Mouse (Mus musculus): ENCODE results near the gene Ykt6. TPM values are rescaled to one million over a fixed set of nuclear protein-coding genes. Genes with fewer than 3 reads are reported as not detected.

The Ykt6 gene
- total and polyA plus RNA-seq, 3 experiments = 76.5 to 98.1 (median 89.5) TPM

DNA sequence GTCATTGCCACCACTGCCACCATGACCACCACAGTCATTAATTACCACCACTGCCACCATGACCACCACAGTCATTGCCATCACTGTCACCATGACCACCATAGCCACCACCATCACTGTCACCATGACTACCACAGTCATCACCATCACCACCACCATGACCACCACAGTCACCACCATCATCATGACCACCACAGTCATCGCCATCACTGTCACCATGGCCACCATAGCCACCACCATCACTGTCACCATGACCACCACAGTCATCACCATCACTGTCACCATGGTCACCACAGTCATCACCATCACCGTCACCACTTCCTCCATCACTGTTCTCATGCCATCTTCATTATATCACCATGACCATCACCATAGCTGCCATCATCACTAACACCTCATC, 43.0 kb downstream of the Ykt6 start:
- Histone ChIP-seq H3K9ac (ENCODE audit: control insufficient read depth, low read depth, low read length, poor library complexity, severe bottlenecking) (no peak overlapping the region), H3K4me1 (ENCODE audit: control insufficient read depth in 1 of 2, insufficient read depth in 2 of 2, low read length in 2 of 2) (no peaks in the 10 kb centered on the region), H3K36me3 (ENCODE audit: control insufficient read depth in 1 of 2, insufficient read depth in 2 of 2, low read length in 2 of 2) (no peaks in the 10 kb centered on the region), H3K79me2 (ENCODE audit: control insufficient read depth, insufficient read depth, low read length, poor library complexity) (no peaks in the 10 kb centered on the region), H3K27me3 (ENCODE audit: control insufficient read depth in 1 of 2, insufficient read depth in 2 of 2, low read length in 2 of 2) (no peaks in the 10 kb centered on the region), H3K27ac (ENCODE audit: control insufficient read depth, low read depth, low read length) (no peak overlapping the region), H3K4me3 (ENCODE audit: control insufficient read depth in 1 of 2, insufficient read depth in 1 of 2, low read depth in 2 of 2, low read length in 2 of 2) (no peak overlapping the region), H3K9me3 (replicated peaks; ENCODE audit: insufficient read depth, low read length) (no peaks in the 10 kb centered on the region)
- DNase-seq (ENCODE audit: low read depth, low spot score) = no peak
- TF ChIP-seq CHD1 (IDR thresholded peaks at IDR 0.05; ENCODE audit: low read depth, low read length) = no peak
- no peak for TF ChIP-seq MYC (IDR thresholded peaks at IDR 0.05; ENCODE audit: low read depth, low read length)
- no peak for TF ChIP-seq POLR2A (IDR thresholded peaks at IDR 0.05; ENCODE audit: control insufficient read depth in 1 of 2, insufficient read depth in 1 of 2, low read depth in 1 of 2, low read length in 2 of 2, poor library complexity in 1 of 2)
- TF ChIP-seq POLR2AphosphoS5 (IDR thresholded peaks at IDR 0.05; ENCODE audit: borderline replicate concordance, low read depth, low read length) = peak; percentile 78; the same call in 1 of the 2 replicates
- TF ChIP-seq SMC3 (IDR thresholded peaks at IDR 0.05; ENCODE audit: low read depth, low read length) = no peak

DNA sequence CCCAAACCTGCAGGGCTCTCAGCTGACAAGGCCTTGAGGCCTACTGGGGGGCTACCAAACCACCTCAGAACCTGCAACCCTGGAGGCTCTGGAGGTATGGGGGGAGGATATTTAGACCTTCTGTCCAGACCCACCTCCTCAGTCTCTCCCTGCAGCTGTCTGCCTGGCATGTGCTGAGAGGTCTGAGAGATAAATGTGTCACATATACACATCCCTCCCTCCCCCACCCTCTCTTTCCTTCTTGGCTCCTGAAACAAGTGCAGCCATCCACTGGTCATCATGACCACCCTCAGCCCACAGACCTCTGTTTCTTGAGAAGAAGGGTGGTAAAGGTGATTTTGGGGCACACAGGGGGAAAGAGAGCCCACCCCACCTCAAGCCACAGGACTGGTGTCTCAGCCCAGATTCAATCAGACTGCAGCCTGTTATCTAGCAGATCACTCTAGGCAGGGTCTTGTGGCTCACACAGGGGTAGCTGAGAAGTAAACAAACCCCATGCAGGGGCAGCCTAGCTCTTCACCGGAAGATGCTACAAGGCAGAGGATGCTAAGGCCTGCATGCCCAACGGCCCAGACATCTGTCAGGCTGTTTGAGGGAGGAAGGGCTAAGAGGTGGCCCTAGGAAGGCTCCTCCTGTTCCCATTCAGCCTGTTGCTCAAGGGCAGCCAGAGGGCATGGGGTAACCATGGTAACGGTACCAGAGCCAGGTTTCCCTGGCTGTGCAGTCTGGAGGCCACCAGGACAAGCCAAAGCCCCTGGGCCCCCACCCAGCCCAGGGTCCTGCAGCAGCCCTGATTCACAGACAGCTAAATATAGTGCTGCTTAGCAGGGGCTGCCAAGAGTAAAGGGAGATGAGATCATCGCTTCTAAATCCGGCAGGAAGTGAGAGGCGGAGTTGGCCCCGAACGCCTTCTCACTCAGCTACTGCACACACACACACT, 44.6 kb downstream of the Ykt6 start:
- peak; percentile 30 for DNase-seq (ENCODE audit: low read depth, low spot score)
- Histone ChIP-seq H3K4me3 (ENCODE audit: control insufficient read depth in 1 of 2, insufficient read depth in 1 of 2, low read depth in 2 of 2, low read length in 2 of 2) (no peak overlapping the region), H3K36me3 (ENCODE audit: control insufficient read depth in 1 of 2, insufficient read depth in 2 of 2, low read length in 2 of 2) (no peaks in the 10 kb centered on the region), H3K9ac (ENCODE audit: control insufficient read depth, low read depth, low read length, poor library complexity, severe bottlenecking) (no peak overlapping the region), H3K4me1 (ENCODE audit: control insufficient read depth in 1 of 2, insufficient read depth in 2 of 2, low read length in 2 of 2) (peaks cover 2 to 8% of the 10 kb centered on the region in 2 experiments; a peak in 2 of 4 replicates), H3K9me3 (replicated peaks; ENCODE audit: insufficient read depth, low read length) (no peaks in the 10 kb centered on the region), H3K27ac (ENCODE audit: control insufficient read depth, low read depth, low read length) (no peak overlapping the region), H3K79me2 (ENCODE audit: control insufficient read depth, insufficient read depth, low read length, poor library complexity) (no peaks in the 10 kb centered on the region), H3K27me3 (ENCODE audit: control insufficient read depth in 1 of 2, insufficient read depth in 2 of 2, low read length in 2 of 2) (no peaks in the 10 kb centered on the region)
- no peak for TF ChIP-seq MYC (IDR thresholded peaks at IDR 0.05; ENCODE audit: low read depth, low read length)
- TF ChIP-seq MAZ (IDR thresholded peaks at IDR 0.05; ENCODE audit: low read depth, low read length) = no peak
- no peak for TF ChIP-seq TAL1 (IDR thresholded peaks at IDR 0.05; ENCODE audit: low read length)
- no peak for TF ChIP-seq POLR2A (IDR thresholded peaks at IDR 0.05; ENCODE audit: control insufficient read depth in 1 of 2, insufficient read depth in 1 of 2, low read depth in 1 of 2, low read length in 2 of 2, poor library complexity in 1 of 2)
- no peak for TF ChIP-seq TCF12 (IDR thresholded peaks at IDR 0.05; ENCODE audit: low read depth, low read length)
- TF ChIP-seq RCOR1 (IDR thresholded peaks at IDR 0.05; ENCODE audit: low read depth, low read length) = no peak
- TF ChIP-seq MEF2A (IDR thresholded peaks at IDR 0.05; ENCODE audit: extremely low read depth, insufficient replicate concordance, low read depth, low read length, poor library complexity, severe bottlenecking) = no peak
- TF ChIP-seq SMC3 (IDR thresholded peaks at IDR 0.05; ENCODE audit: low read depth, low read length) = no peak
- TF ChIP-seq MYB (IDR thresholded peaks at IDR 0.05; ENCODE audit: low read depth, low read length) = no peak

All from MEL (cell line).